Mouse (Mus musculus): ENCODE measurements around the gene Hectd1. TPM values are rescaled to one million over a fixed set of nuclear protein-coding genes. Genes with fewer than 3 reads are reported as not detected.

Hectd1 gene
- polyA plus RNA-seq, 1 experiment from 2014 or later: 44.2 TPM

- H3K36me3 ChIP-seq: no peaks in the 10 kb centered on the region
- H3K4me3 ChIP-seq: no peak overlapping the region
- no peak overlapping the region for H3K4me2 ChIP-seq (replicated peaks)
- no peaks in the 10 kb centered on the region for H3K9me3 ChIP-seq
- ATAC-seq (ENCODE audit: low FRiP score, low read depth): peak; percentile 38; the same call in 1 of the 2 replicates
- no peak overlapping the region for H3K9ac ChIP-seq
- 73% methylated on average over 14 of the region's 14 CpGs for WGBS
- no peaks in the 10 kb centered on the region for H3K27me3 ChIP-seq
- no peak overlapping the region for H3K27ac ChIP-seq
- no peaks in the 10 kb centered on the region for H3K4me1 ChIP-seq
Observed at GRCm38 (mm10) chr12:51708941-51709686, 120.2 kb downstream of the Hectd1 start.

DNA sequence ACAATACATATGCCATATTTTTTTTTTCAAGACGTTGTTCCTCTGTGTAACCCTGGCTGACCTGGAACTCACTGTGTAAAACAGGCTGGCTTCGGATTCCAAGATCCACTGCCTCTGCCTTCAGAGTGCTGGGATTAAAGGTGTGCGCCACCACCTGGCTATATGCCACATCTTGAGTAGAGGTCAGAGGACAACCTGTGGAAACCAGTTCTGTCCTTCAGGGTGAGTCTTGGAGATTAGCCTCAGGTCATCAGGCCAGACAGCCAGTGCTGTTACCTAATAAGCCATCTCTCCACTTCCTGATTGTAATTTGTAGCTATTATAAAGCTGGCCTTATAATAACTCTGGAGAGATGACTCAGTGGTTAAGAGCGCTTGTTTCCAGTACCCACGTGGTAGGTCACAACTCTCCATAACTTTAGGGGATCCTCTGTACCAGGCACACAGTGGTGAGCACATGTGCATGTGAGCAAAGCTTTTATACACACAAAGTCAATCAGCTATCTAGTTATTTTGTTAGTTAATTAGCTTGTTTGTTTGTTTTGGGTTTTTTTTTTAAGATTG, 122.6 kb downstream of the Hectd1 start:
- Histone ChIP-seq H3K9ac (no peak overlapping the region), H3K9me3 (no peaks in the 10 kb centered on the region), H3K27me3 (no peaks in the 10 kb centered on the region), H3K4me1 (peaks cover 4% of the 10 kb centered on the region; the same call in 1 of the 2 replicates), H3K27ac (no peak overlapping the region), H3K36me3 (no peaks in the 10 kb centered on the region), H3K4me2 (replicated peaks) (no peak overlapping the region), H3K4me3 (no peak overlapping the region)
- 77% methylated on average over 5 of the region's 5 CpGs for WGBS
- ATAC-seq (ENCODE audit: low FRiP score, low read depth): no peak

DNA sequence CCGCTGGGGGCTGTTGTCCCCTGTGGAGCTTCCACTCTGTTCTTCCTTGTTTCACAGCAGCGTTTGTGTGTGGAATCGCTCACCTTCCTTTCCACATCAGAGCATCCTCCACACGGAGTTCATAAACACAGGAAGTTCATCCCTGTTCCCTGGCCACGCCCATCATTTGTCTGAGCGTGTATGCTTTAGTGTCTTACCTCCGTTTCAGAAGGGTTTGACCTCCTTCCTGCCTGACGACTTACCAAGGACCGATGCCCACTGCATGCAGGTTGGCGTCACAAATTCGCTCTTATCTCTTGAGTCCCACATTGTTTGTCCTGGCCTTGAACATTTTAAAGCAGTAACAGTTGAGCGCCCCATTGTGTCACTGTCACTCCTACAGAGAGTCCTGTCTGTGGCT, 123.6 kb downstream of the Hectd1 start:
- no peaks in the 10 kb centered on the region for H3K36me3 ChIP-seq
- no peak for ATAC-seq (ENCODE audit: low FRiP score, low read depth)
- no peaks in the 10 kb centered on the region for H3K27me3 ChIP-seq
- WGBS: 80% methylated on average over 12 of the region's 12 CpGs
- H3K9ac ChIP-seq: no peak overlapping the region
- H3K4me2 ChIP-seq (replicated peaks): no peak overlapping the region
- H3K27ac ChIP-seq: no peak overlapping the region
- H3K4me3 ChIP-seq: no peak overlapping the region
- peaks cover 4% of the 10 kb centered on the region; the same call in 1 of the 2 replicates for H3K4me1 ChIP-seq
- no peaks in the 10 kb centered on the region for H3K9me3 ChIP-seq

GRCm38 (mm10) chr12:51704572-51704971, 124.8 kb downstream of the Hectd1 start:
- Histone ChIP-seq H3K9ac (no peak overlapping the region), H3K4me3 (no peak overlapping the region), H3K27ac (no peak overlapping the region), H3K4me1 (peaks cover 8% of the 10 kb centered on the region; the same call in 1 of the 2 replicates), H3K4me2 (replicated peaks) (no peak overlapping the region), H3K9me3 (no peaks in the 10 kb centered on the region), H3K36me3 (no peaks in the 10 kb centered on the region), H3K27me3 (no peaks in the 10 kb centered on the region)
- ATAC-seq (ENCODE audit: low FRiP score, low read depth): no peak
- WGBS: 77% methylated on average over 7 of the region's 7 CpGs

GRCm38 (mm10) chr12:51703859-51704258, 125.5 kb downstream of the Hectd1 start:
- no peaks in the 10 kb centered on the region for H3K27me3 ChIP-seq
- H3K27ac ChIP-seq: no peak overlapping the region
- peak; percentile 57; the same call in 1 of the 2 replicates for ATAC-seq (ENCODE audit: low FRiP score, low read depth)
- H3K9me3 ChIP-seq: no peaks in the 10 kb centered on the region
- H3K36me3 ChIP-seq: no peaks in the 10 kb centered on the region
- no peak overlapping the region for H3K4me3 ChIP-seq
- H3K4me1 ChIP-seq: peaks cover 8% of the 10 kb centered on the region; the same call in 1 of the 2 replicates
- no peak overlapping the region for H3K9ac ChIP-seq
- 18% methylated on average over 1 of the region's 1 CpGs for WGBS
- H3K4me2 ChIP-seq (replicated peaks): no peak overlapping the region

GRCm38 (mm10) chr12:51701723-51702122, 127.6 kb downstream of the Hectd1 start:
- Histone ChIP-seq H3K9me3 (no peaks in the 10 kb centered on the region), H3K4me1 (peaks cover 8% of the 10 kb centered on the region; the same call in 1 of the 2 replicates), H3K27ac (no peak overlapping the region), H3K4me2 (replicated peaks) (no peak overlapping the region), H3K27me3 (no peaks in the 10 kb centered on the region), H3K36me3 (no peaks in the 10 kb centered on the region), H3K4me3 (no peak overlapping the region), H3K9ac (no peak overlapping the region)
- no peak for ATAC-seq (ENCODE audit: low FRiP score, low read depth)

GRCm38 (mm10) chr12:51699623-51700393, 129.5 kb downstream of the Hectd1 start:
- Histone ChIP-seq H3K36me3 (no peaks in the 10 kb centered on the region), H3K9ac (no peak overlapping the region), H3K27me3 (no peaks in the 10 kb centered on the region), H3K27ac (no peak overlapping the region), H3K4me2 (replicated peaks) (no peak overlapping the region), H3K4me1 (peaks cover 8% of the 10 kb centered on the region; the same call in 1 of the 2 replicates), H3K9me3 (no peaks in the 10 kb centered on the region), H3K4me3 (no peak overlapping the region)
- no peak for ATAC-seq (ENCODE audit: low FRiP score, low read depth)
- WGBS: 54% methylated on average over 8 of the region's 8 CpGs

- Histone ChIP-seq H3K4me3 (no peak overlapping the region), H3K27me3 (no peaks in the 10 kb centered on the region), H3K9me3 (no peaks in the 10 kb centered on the region), H3K36me3 (no peaks in the 10 kb centered on the region), H3K4me2 (replicated peaks) (no peak overlapping the region), H3K9ac (no peak overlapping the region), H3K4me1 (peaks cover 8% of the 10 kb centered on the region; the same call in 1 of the 2 replicates), H3K27ac (no peak overlapping the region)
- no peak for ATAC-seq (ENCODE audit: low FRiP score, low read depth)
- 86% methylated on average over 2 of the region's 2 CpGs for WGBS
Observed at GRCm38 (mm10) chr12:51696157-51696556, 133.2 kb downstream of the Hectd1 start.

GRCm38 (mm10) chr12:51694966-51695365, 134.4 kb downstream of the Hectd1 start:
- Histone ChIP-seq H3K27me3 (no peaks in the 10 kb centered on the region), H3K9ac (no peak overlapping the region), H3K4me3 (no peak overlapping the region), H3K36me3 (no peaks in the 10 kb centered on the region), H3K4me2 (replicated peaks) (no peak overlapping the region), H3K9me3 (no peaks in the 10 kb centered on the region), H3K4me1 (peaks cover 6% of the 10 kb centered on the region), H3K27ac (no peak overlapping the region)
- 83% methylated on average over 1 of the region's 1 CpGs for WGBS
- no peak for ATAC-seq (ENCODE audit: low FRiP score, low read depth)

DNA sequence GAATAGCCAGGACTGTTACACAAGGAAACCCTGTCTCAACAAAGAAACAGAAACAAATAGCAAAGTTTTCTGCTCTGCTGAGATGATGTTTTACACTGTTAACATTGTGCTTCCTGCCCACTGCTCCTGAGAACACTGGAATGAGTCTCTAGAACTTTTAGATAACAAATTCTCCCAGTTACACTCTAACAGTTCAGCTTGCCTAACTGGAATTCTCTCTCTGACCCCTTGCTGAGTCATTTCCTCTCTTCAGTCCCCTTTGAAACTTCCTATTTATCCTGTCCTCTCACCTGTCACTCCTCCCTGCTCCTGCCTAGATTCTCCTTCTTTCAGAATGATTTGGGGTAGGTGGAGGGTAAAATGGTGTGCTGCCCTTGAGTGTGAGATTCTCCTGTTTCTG, 135.2 kb downstream of the Hectd1 start:
- peaks cover 10% of the 10 kb centered on the region for H3K4me1 ChIP-seq
- H3K27ac ChIP-seq: no peak overlapping the region
- H3K4me2 ChIP-seq (replicated peaks): no peak overlapping the region
- H3K9me3 ChIP-seq: no peaks in the 10 kb centered on the region
- H3K36me3 ChIP-seq: no peaks in the 10 kb centered on the region
- H3K9ac ChIP-seq: no peak overlapping the region
- no peaks in the 10 kb centered on the region for H3K27me3 ChIP-seq
- no peak overlapping the region for H3K4me3 ChIP-seq
- ATAC-seq (ENCODE audit: low FRiP score, low read depth): no peak

Data from limb, embryonic 13.5 days (tissue).